Mouse (Mus musculus): ENCODE measurements around the gene Mtmr11.

DNA sequence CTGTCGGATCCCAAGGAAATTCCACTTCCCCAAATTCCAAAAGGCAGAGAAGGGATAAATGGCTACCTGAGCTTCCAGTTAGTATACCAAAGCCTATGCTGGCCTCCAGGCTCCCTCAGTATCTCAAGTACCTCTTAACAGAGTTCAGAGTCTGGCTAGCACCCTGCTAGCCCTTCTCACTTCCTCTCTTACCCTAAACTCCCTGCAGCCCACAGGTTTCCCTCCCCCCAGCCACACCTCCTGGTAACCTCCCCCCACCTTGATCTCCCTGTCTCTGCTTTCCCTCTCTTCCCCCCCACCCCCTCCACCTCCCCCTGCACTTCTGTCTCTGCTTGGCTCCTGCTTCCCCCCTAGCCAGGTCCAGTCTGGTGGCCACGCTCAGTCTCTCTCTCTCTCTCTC lies 37.9 kb downstream of the Mtmr11 start:
- TF ChIP-seq GATA1 (IDR thresholded peaks at IDR 0.05; ENCODE audit: borderline replicate concordance, low read length) (no peak), CTCF (IDR thresholded peaks at IDR 0.05; ENCODE audit: low read depth, low read length) (no peak)
